Mouse (Mus musculus): Measurements from ENCODE around the gene Filip1l.

- no peak for TF ChIP-seq POLR2A (IDR thresholded peaks at IDR 0.05; ENCODE audit: insufficient read depth, low read depth, low read length)
- no peak for TF ChIP-seq CTCF (IDR thresholded peaks at IDR 0.05; ENCODE audit: insufficient read depth, low read depth, low read length)
These were observed 45.7 kb downstream of the Filip1l start for GRCm38 (mm10) chr16:57398387-57399214.

All from olfactory bulb, adult 2 months (tissue).